Mouse (Mus musculus) adrenal gland, postnatal 36 days (tissue): ENCODE data around the gene 6030458C11Rik. TPM values are rescaled to one million over a fixed set of nuclear protein-coding genes. Genes with fewer than 3 reads are reported as not detected.

ENCODE experiments used
- DNase-seq, 2 experiments: peaks; one replicate each; pipeline ENCODE4 v3.0.0; 2021; ENCODE audit warnings: mixed read lengths in 1 of 2
- microRNA-seq: library from miRNA; unstranded; fragments of <30 nt; microRNA quantifications from one replicate; pipeline ENCODE4 v1.2.0, GENCODE M21; 2021
- total RNA-seq, 2 experiments: library from RNA; stranded (reverse); gene quantifications; 2 replicates each; pipeline ENCODE4 v1.2.3; 2021

Gene 6030458C11Rik
- total RNA-seq, 2 experiments from 2014 or later, result 13.2 to 13.6 TPM

GRCm38 (mm10) chr15:12760747-12761146 is 63.7 kb downstream of the 6030458C11Rik start:
- DNase-seq, result no peak

DNA sequence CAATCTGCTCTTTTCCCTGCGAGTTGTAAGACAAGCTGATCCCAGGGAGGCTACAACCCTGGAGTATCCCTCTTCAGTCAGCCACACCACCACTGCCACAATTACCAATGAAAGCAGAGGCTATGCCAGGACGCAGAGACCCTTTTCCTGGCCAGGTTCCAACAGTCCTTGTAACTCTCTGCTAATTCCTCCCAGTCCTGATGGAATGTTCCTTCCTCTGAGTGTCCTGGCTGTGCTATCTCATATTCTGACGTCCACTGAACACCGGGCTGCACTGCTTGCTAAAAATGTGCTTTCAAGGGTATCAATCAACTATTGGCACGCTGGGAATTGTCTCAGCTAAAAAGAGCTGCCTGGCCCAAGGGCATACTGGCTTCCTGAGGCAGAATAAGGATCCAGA is 66.0 kb downstream of the 6030458C11Rik start:
- DNase-seq, result no peak

Small RNA genes lying within 50 kb of the gene (microRNA-seq; reads per million reads assigned to microRNA genes)
- not detected for gene Gm47288

Other genes starting within 250 kb of the 6030458C11Rik start
- 10 to 100 TPM; 11.1 to 15.9 TPM for gene Pdzd2, start 84.7 kb downstream of the 6030458C11Rik start, total RNA-seq
- 10 to 100 TPM; 32.0 to 32.9 TPM for gene Drosha, start 166 bp upstream of the 6030458C11Rik start, total RNA-seq